Mouse (Mus musculus) olfactory bulb, adult 2 months (tissue): ENCODE measurements around the gene Capn9. TPM values are rescaled to one million over a fixed set of nuclear protein-coding genes. Genes with fewer than 3 reads are reported as not detected.
A peak's percentile ranks its signal among the peaks of the same experiment; 100 is the strongest.

Source experiments
- H3K27ac ChIP-seq: fragments of 200-500 bp; 2 replicates; pipeline ENCODE4 v1.5.1; 2012; ENCODE audit warnings: low read depth, low read length; ENCODE audit not compliant: insufficient read depth
- H3K4me1 ChIP-seq: fragments of 200-500 bp; 2 replicates; pipeline ENCODE4 v1.6.1; 2012; ENCODE audit warnings: low read length; ENCODE audit not compliant: control insufficient read depth, insufficient read depth
- H3K4me3 ChIP-seq: fragments of 200-500 bp; 2 replicates; pipeline ENCODE4 v1.5.1; 2012; ENCODE audit warnings: mild to moderate bottlenecking, low read depth, low read length, moderate library complexity; ENCODE audit not compliant: insufficient read depth
- CTCF ChIP-seq: fragments of 200-500 bp; IDR thresholded peaks from 2 replicates; pipeline ENCODE4 v1.5.1; 2012; ENCODE audit warnings: low read depth, mild to moderate bottlenecking, low read length, moderate library complexity; ENCODE audit not compliant: insufficient read depth
- POLR2A ChIP-seq: fragments of 200-500 bp; IDR thresholded peaks from 2 replicates; pipeline ENCODE4 v1.6.1; 2012; ENCODE audit warnings: mild to moderate bottlenecking, low read depth, low read length, moderate library complexity; ENCODE audit not compliant: insufficient read depth
- WGBS: fragments of 180-500 bp; shearing (Covaris S2); methylation state at CpG from one replicate; pipeline ENCODE4 v1.1.7; 2018; 5-methylcytosine and 5-hydroxymethylcytosine counted together
- polyA plus RNA-seq: library from polyadenylated mRNA; stranded (reverse); fragments of >200 nt; gene quantifications from 2 replicates; pipeline ENCODE4 v1.2.4, GENCODE M21; 2012; ENCODE audit warnings: low replicate concordance; ENCODE audit not compliant: missing spikeins, insufficient read depth, insufficient read length

Gene Capn9
- polyA plus RNA-seq, 1 experiment: not detected

DNA sequence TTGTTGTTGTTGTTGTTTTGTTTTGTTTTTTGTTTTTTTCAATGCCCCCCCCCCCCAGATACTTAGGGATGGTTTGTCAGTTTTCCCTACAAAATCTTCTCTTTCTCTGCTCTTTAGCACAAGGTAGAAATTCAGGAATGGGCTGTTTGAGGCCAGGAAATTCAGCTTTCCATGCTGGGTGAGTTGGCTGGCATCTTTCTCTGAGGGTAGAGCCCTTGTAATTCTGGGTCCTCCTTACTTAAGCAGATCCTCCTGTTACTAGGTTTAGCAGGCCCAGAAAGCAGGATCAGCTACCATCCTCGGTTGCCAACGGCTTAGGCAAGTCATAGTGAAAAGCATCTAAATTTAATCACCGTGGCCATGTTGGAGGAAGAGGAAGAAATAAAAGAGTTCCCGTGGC, 55.0 kb downstream of the Capn9 start:
- Histone ChIP-seq H3K4me3 (no peak overlapping the region), H3K4me1 (peaks cover 28% of the 10 kb centered on the region), H3K27ac (no peak overlapping the region)
- 67% methylated on average over 4 of the region's 4 CpGs for WGBS
- no peak for TF ChIP-seq CTCF
- TF ChIP-seq POLR2A: no peak

DNA sequence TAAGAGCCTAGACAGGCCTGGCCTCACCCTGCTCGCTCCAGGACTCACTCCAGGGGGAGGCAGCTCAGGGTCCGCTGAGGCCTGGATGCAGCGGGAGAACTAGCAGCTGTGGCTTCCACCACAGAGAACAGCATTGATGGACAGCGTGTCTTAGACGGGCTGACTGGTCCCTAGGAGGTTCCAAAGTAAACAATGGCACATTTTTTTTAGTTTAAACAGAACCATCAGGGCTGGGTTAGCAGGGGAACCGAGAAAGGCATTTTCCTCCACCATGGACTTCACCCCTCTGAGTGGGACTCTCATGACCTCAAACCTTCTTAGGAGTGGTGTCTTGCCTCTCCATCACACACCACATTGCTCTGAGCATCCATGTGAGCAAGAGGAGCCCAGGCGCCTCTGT, 56.1 kb downstream of the Capn9 start:
- TF ChIP-seq POLR2A: no peak
- no peak for TF ChIP-seq CTCF
- Histone ChIP-seq H3K27ac (no peak overlapping the region), H3K4me1 (peaks cover 28% of the 10 kb centered on the region), H3K4me3 (no peak overlapping the region)
- WGBS: 71% methylated on average over 7 of the region's 7 CpGs

DNA sequence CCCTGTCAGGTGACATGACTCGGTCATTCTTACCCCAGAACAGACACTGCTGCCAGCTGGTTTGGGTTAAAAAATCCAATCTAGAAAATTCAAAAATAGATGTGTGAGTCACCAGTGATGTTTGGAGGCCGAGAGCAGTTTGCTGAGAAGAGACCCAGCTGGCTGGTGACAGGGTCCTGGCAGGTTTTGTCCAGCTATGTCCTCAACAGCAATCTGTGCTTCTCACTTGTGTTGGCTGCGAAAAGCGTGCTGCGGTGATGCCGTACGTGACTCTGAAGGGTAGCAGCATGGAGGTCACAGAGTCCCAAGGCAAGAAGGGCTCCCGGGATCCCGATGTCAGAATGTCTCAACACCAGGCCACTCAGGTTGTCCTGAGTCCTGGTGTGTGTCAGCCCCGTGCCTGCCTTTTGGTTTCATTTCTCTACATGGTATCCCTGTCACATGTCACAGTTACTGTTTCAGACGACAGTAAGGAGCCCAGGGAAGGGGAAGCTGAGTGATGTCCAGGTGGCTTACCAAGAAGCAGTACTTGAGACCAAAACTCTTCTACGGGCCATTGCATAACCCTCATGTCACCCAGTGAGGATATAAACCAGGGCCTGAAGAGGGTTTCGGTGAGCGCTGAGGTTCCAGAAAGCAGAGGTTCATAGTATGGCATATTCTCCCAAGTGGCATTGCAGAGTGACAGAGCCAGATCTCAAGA, 57.2 kb downstream of the Capn9 start:
- H3K4me1 ChIP-seq: peaks cover 28% of the 10 kb centered on the region
- TF ChIP-seq POLR2A (no peak), CTCF (no peak)
- WGBS: 65% methylated on average over 14 of the region's 14 CpGs
- H3K4me3 ChIP-seq: no peak overlapping the region
- H3K27ac ChIP-seq: peak overlapping the region; percentile 49

DNA sequence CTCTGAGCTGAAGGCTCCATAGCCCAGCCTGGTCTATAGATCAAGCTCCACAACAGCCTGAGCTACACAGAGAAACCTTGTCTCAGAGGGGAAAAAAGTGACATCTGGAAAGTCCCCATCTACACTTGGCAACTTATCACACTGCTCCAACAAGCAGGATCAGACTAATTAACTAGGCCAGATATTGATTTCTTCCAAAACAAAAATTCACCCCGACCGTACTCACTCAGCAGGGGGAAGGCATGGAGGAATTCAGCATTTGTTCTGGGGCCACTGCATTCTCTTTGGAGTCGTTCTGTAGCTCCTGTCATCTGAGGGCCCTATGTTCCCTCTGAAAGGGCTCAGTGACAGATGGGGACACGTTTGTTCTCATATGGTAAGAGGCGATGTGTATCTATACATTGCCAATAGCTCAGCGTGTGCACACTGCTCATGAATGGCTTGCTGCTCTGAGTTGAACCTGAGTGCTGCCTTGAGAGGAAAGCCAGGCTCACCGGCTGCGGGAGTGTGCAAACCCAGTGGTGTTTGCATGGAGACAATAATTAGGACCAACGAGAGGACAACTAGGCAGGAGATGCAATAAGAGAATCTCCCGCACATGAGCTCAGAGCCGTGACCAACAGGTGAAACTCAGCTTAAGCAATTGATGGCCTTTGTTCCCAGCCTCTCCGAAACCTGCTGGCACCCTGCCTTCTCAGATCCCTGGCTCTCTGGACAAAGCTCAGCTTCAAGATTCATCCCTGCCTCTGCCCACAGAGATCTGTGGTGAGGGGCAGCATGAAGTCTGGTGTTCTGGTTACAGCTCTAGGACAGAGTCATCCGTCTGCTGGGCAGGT, 58.7 kb downstream of the Capn9 start:
- 66% methylated on average over 13 of the region's 13 CpGs for WGBS
- H3K27ac ChIP-seq: peak overlapping the region; percentile 11; the same call in 1 of the 2 replicates

DNA sequence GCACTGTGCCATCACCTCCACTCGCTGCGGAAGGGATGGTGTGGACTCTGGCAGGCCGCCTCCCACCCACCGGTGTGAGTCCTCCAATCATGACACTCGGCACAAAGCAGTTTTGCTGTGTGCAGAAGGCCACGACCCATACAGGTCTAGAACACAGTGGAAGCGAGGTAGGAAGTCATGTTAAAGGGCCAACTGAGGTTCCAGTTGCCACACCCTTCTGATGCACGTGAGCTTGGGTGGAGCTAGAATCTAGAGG, 59.3 kb downstream of the Capn9 start:
- Histone ChIP-seq H3K4me3 (no peak overlapping the region), H3K27ac (no peak overlapping the region), H3K4me1 (peaks cover 28% of the 10 kb centered on the region)
- WGBS: 87% methylated on average over 8 of the region's 8 CpGs
- no peak for TF ChIP-seq POLR2A
- TF ChIP-seq CTCF: no peak

More for the DNA sequence above, 58.7 kb downstream of the Capn9 start:
- Histone ChIP-seq H3K4me1 (peaks cover 28% of the 10 kb centered on the region), H3K4me3 (no peak overlapping the region)
- TF ChIP-seq CTCF (no peak), POLR2A (no peak)

DNA sequence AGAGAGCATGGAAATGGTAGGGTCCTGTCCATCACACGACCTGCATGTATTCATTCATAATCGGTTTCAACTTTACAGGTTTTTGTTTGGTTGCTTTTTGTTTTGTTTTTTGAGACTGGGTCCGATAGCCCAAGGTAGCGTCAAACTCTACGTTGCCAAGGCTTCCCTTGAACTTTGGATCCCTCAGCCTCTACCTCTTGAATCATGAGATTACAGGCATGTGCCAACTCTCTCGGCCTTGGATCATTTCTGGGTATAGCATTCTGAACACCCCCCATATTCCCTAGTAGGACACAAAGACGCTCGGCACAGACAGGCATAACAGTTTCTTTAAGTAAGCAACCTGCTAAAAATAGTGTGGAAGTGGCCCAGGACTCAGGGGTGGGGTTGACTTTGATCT, 65.7 kb downstream of the Capn9 start:
- WGBS: 91% methylated on average over 8 of the region's 8 CpGs
- TF ChIP-seq CTCF (no peak), POLR2A (no peak)
- no peak overlapping the region for H3K4me3 ChIP-seq
- H3K27ac ChIP-seq: no peak overlapping the region
- peaks cover 33% of the 10 kb centered on the region for H3K4me1 ChIP-seq

DNA sequence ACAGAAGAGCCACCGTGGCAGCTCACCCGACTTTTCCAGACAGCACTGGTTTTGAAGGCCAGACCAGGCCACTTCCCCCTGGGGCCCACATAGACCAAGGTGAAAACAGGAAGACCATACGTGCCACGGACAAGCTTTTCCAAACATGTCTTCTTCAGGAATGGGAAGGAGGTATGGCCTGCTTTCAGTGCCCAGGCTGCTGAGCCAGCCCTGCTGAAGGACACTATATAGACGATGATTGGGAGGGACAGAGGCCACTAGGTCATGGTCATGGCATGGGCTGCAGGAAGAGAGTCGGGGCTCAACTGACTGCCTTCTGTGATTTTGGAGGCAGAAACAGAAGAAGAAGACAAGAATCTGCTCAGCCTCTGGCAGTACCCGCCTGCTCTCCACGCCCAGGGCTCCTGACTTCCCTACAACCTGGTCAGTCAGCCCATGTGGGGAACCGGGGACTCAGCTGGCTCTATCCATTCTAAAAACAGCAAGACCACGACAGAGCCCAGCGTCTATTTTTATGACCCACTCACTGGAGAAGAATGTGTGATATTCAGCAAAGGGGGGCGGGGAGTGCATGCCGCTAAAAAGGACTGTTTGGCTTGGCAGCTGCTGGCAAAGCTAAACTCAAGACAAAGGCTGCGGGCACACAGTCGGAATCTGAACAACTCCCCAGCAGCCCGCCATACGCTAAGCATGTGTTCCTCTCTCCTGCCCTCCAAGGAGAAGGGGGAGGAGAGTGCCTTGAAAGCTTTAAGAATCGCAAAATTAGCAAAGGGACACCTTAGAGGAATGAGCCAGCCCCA, 67.8 kb downstream of the Capn9 start:
- no peak for TF ChIP-seq CTCF
- no peak for TF ChIP-seq POLR2A
- no peak overlapping the region for H3K4me3 ChIP-seq
- 24% methylated on average over 18 of the region's 18 CpGs for WGBS

DNA sequence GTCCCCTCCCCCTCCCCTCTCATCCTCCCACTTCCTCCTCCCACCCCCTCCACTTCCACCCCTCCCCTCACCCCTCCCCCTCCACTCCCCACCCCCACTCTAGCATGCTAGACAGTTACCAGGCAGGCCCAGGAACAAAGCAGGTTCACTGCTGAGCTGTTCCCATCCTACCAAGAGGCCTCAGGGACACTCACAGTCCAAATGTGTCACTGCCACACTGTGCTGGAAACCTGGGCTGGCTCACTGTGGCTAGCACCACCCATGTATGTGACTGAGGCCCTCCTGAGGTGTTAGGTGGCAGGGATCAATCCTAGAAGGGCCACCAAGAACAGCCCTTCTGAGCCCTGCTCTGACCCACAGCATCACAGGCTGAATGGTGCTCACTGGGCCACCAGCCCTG, 72.4 kb downstream of the Capn9 start:
- TF ChIP-seq POLR2A (no peak), CTCF (no peak)
- H3K27ac ChIP-seq: no peak overlapping the region
- peaks cover 51% of the 10 kb centered on the region for H3K4me1 ChIP-seq
- no peak overlapping the region for H3K4me3 ChIP-seq

More for the DNA sequence above, 67.8 kb downstream of the Capn9 start:
- peaks cover 37% of the 10 kb centered on the region for H3K4me1 ChIP-seq
- H3K27ac ChIP-seq: peak overlapping the region; percentile 36

DNA sequence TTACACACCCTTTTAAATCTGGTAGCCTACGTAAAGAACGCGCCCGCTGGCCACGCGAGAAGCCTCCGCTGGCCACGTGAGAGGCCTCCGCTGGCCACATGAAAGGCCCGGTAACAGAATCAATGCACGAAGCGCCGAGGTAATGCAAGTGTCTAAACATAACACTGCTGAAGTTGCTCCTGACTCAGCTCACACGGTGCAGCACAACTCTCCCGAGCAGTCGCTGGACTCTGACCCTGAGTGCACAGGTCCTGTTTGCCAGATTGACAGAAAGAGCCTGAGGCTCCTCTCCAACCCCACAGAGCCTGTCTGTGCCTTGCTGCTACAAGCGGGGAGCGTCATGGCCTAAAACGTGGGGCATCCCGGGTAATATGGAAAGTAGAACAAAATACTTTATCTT, 75.9 kb downstream of the Capn9 start:
- Histone ChIP-seq H3K27ac (no peak overlapping the region), H3K4me1 (peaks cover 38% of the 10 kb centered on the region), H3K4me3 (no peak overlapping the region)
- TF ChIP-seq POLR2A (no peak), CTCF (no peak)
- WGBS: 91% methylated on average over 20 of the region's 20 CpGs
